Mouse (Mus musculus): ENCODE measurements around the gene Dhdds. TPM values are rescaled to one million over a fixed set of nuclear protein-coding genes. Genes with fewer than 3 reads are reported as not detected.

Dhdds gene
- polyA plus RNA-seq, 1 experiment = 47.0 TPM

DNA sequence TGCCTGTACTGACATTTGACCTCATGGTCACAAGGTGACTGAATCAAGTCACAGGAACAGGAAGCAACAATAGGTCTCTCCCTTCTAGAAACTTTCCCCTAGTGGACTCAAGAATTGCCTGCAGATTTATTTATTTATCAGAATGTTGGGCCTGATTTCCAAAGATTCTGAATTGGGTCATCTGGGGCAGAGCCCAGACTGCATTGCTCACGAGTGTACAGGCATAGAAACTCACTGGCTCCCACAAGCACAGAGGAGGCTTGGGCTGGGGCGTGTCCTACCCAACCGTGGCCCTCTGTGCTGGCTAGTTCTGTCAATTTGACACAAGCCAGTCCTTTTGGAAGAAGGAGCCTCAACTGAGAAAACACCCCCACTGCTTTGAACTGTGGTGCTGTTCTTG is 59.1 kb downstream of the Dhdds start:
- TF ChIP-seq POLR2A (IDR thresholded peaks at IDR 0.05; ENCODE audit: borderline replicate concordance, extremely low read depth, insufficient read depth, insufficient read length, poor library complexity, severe bottlenecking) (no peak), CTCF (IDR thresholded peaks at IDR 0.05; ENCODE audit: borderline replicate concordance, extremely low read depth, insufficient read depth, insufficient read length) (no peak)
- DNase-seq (ENCODE audit: low read depth) = no peak

DNA sequence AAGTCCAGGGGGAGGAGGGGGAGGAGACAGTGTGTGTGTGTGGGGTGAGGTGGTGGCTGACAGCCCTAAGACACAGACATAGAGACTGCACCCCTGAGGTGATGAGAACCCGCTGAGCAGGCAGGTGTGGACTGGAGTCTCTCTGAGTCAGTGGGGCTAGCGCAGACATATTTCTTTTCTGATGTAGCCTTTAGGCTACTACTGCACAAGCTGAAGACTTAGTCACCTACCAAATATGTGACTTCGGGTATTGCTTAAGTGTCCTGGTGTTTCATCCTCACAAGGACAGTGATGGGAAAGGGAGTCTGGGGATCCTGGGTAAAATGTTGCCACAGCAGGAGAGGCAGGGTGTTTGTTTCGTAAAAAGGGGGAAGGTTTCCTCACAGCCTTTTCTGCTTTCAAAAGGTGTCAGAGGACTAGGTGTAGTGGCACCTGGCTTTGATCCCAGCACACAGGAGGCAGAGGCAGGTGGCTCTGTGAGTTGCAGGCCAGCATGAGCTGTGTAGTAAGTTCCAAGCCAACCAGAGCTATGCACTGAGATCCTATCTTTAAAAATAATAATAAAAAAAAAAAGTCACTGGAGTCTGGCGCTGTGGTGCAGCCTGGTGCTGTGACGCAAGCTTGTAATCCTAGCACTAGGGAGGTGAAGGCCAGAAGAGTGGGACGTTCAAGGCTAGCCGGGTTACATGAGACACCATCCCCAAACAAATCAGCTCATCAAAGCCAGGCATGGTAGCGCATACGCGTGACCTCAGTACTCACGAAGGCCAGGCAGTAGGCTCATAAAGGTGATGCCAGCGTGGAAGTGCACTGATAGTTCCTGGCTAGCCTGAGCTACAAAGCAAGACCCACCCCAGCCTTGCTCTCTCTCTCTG is 60.1 kb downstream of the Dhdds start:
- no peak for DNase-seq (ENCODE audit: low read depth)
- TF ChIP-seq POLR2A (IDR thresholded peaks at IDR 0.05; ENCODE audit: borderline replicate concordance, extremely low read depth, insufficient read depth, insufficient read length, poor library complexity, severe bottlenecking) = no peak
- no peak for TF ChIP-seq CTCF (IDR thresholded peaks at IDR 0.05; ENCODE audit: borderline replicate concordance, extremely low read depth, insufficient read depth, insufficient read length)

DNA sequence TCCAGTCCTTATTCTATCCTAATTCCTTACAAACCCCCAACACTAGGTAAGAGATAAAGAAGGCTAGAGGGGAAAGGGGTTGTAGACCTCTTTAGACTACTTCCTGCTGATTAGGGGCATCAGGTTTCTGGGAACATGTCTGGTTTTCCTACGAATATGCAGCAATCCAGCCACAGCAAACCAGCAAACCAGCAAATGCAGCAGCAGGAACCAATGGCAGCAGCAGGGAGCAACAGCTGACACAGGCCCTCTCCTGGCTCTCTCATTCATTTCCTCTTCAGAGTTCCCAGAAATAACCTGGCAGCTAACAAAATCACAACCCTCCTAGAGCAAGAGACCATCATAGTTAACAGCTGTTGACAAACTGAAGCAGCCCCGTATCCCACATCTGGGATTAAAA is 62.6 kb downstream of the Dhdds start:
- no peak for TF ChIP-seq CTCF (IDR thresholded peaks at IDR 0.05; ENCODE audit: borderline replicate concordance, extremely low read depth, insufficient read depth, insufficient read length)
- no peak for TF ChIP-seq POLR2A (IDR thresholded peaks at IDR 0.05; ENCODE audit: borderline replicate concordance, extremely low read depth, insufficient read depth, insufficient read length, poor library complexity, severe bottlenecking)
- no peak for DNase-seq (ENCODE audit: low read depth)

DNA sequence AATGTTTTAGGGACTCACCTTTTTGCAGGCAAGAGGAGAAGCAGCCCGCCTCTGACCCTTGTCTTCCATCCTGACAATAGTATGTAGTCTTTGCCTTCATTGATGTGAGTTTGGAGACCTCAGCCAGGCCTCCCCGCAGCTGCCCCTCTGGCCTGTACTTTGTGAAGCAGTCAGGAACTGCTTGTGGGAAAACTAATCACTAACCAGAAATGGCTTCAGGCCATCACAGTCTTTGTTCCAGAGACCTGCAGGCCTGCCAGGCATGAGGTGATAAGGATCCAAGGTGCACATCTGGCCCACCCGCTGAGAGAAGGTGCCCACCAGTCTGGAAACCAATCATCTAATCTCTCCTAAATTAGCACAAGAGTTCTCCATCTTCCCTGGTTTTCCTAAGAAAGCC is 68.9 kb downstream of the Dhdds start:
- no peak for DNase-seq (ENCODE audit: low read depth)
- TF ChIP-seq POLR2A (IDR thresholded peaks at IDR 0.05; ENCODE audit: borderline replicate concordance, extremely low read depth, insufficient read depth, insufficient read length, poor library complexity, severe bottlenecking) (no peak), CTCF (IDR thresholded peaks at IDR 0.05; ENCODE audit: borderline replicate concordance, extremely low read depth, insufficient read depth, insufficient read length) (no peak)

DNA sequence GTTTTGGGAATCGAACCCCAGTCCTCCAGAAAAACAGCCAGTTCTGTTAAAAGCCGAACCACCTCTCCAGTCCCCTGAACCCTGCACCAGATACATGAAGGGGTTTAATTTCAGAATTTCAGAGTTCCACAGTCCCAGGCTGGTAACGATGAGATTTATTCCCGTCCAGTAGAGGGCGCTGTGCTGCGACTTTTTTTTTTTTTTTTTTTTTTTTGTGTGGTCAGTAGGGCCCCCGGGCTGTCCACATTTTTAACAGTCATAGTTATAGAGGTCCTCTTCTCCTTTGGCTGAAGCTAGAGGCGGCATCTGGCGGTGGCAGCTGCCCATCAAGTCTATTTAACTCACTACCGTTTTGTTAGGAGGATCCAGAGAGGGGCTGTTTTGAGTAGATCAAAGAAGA is 69.4 kb downstream of the Dhdds start:
- no peak for TF ChIP-seq POLR2A (IDR thresholded peaks at IDR 0.05; ENCODE audit: borderline replicate concordance, extremely low read depth, insufficient read depth, insufficient read length, poor library complexity, severe bottlenecking)
- TF ChIP-seq CTCF (IDR thresholded peaks at IDR 0.05; ENCODE audit: borderline replicate concordance, extremely low read depth, insufficient read depth, insufficient read length) = peak; percentile 65; the same call in 1 of the 2 replicates
- DNase-seq (ENCODE audit: low read depth) = no peak

DNA sequence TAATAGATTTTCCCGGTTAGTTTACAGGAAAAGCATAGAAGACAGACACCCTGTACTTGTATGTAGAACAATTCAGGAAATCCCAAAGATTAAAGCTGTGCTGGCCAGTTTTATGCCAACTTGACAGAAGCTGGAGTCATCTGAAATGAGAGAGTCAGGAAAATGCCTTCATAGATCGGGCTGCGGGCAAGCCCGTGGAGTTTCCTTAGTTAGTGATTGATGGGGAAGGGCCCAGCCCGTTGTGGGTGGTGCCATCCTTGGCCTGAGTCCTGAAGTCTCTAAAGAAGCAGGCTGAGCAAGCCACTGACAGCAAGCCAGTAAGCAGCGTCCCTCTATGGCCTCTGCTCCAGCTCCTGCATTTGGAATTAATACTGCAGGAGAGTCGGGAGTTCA is 71.4 kb downstream of the Dhdds start:
- DNase-seq (ENCODE audit: low read depth) = no peak
- TF ChIP-seq CTCF (IDR thresholded peaks at IDR 0.05; ENCODE audit: borderline replicate concordance, extremely low read depth, insufficient read depth, insufficient read length) (no peak), POLR2A (IDR thresholded peaks at IDR 0.05; ENCODE audit: borderline replicate concordance, extremely low read depth, insufficient read depth, insufficient read length, poor library complexity, severe bottlenecking) (no peak)

DNA sequence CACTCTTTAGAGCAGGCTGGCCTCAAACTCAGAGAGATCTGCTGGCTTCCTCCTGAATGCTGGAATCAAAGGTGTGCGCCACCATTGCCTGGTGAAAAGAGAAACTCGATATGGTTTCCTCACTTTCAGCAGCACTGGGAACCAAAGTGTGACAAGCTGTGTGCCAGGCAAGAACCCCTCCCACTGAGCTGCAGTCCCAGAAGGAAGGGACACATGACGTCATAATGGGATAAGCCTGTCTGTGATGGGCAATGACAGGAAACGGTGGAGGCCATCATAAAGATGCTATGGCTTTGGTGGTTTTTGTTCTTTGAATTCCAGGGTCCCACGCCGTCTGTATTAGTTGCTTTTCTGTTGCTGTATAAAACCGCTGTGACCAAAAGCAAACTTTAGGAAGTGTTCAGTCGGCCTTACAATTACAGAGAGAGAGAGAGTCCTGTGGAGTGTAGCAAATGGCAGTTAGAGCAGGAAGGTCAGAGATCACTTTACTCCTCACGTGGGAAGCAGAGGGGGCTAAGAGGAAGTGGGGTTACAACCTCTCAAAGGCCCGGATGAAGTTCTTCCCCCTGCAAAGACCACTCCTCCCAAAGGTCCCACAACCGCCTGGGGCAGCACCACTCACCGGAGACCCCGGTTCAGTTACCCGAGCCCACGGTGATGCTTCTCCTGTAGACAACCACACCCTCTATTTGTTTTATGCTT is 72.0 kb downstream of the Dhdds start:
- DNase-seq (ENCODE audit: low read depth) = no peak

DNA sequence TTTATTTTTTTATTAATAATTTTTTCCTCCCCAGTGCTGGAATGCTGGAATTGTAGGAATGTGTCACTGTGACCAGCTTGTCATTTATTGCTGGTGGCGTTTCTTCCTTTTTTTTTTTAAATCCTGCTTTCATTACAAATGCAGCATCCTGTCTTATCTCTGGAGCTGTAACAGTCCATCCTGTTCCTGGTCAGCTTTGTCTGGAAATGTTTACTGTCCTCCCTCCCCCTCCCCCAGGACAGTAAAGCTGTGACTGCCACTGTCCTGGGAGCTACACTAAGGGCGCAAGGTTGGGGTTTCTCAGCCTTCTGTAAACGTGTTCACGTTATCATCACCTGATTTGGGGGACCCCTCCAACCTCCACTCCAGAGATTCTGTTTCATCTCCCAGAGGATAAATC is 75.5 kb downstream of the Dhdds start:
- no peak for TF ChIP-seq CTCF (IDR thresholded peaks at IDR 0.05; ENCODE audit: borderline replicate concordance, extremely low read depth, insufficient read depth, insufficient read length)
- TF ChIP-seq POLR2A (IDR thresholded peaks at IDR 0.05; ENCODE audit: borderline replicate concordance, extremely low read depth, insufficient read depth, insufficient read length, poor library complexity, severe bottlenecking) = no peak

More for the DNA sequence above, 72.0 kb downstream of the Dhdds start:
- TF ChIP-seq CTCF (IDR thresholded peaks at IDR 0.05; ENCODE audit: borderline replicate concordance, extremely low read depth, insufficient read depth, insufficient read length) (no peak), POLR2A (IDR thresholded peaks at IDR 0.05; ENCODE audit: borderline replicate concordance, extremely low read depth, insufficient read depth, insufficient read length, poor library complexity, severe bottlenecking) (no peak)

DNA sequence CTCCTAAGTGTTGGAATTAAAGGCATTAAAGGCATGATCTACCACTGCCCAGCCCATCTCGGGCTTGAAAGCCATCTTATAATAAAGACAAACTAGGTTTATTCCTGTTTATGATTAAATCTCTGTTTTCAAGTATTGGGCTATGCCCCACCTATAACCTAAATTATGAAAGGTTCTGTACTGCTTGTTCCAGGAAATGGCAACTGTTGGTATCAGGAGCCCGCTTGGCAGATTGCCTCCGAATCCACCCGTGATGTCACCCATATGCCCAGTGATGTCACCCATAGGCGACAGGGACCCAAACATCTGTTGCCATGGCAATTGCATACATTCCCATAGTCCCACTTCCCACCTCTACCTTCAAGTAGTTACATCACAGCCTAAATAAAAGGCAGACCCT is 77.0 kb downstream of the Dhdds start:
- TF ChIP-seq POLR2A (IDR thresholded peaks at IDR 0.05; ENCODE audit: borderline replicate concordance, extremely low read depth, insufficient read depth, insufficient read length, poor library complexity, severe bottlenecking) (no peak), CTCF (IDR thresholded peaks at IDR 0.05; ENCODE audit: borderline replicate concordance, extremely low read depth, insufficient read depth, insufficient read length) (no peak)
- no peak for DNase-seq (ENCODE audit: low read depth)

More for the DNA sequence above, 75.5 kb downstream of the Dhdds start:
- DNase-seq (ENCODE audit: low read depth) = no peak

Other genes starting within 250 kb of the Dhdds start
- gene Arid1a, start 244.1 kb downstream of the Dhdds start, polyA plus RNA-seq (2012; rRNA removed) = 75.4 and 121 TPM in 2 replicates
- 15.8 and 20.1 TPM in 2 replicates for gene Rps6ka1, start 113.1 kb downstream of the Dhdds start, polyA plus RNA-seq (2012; rRNA removed)
- gene Hmgn2, start 32.3 kb downstream of the Dhdds start, polyA plus RNA-seq (2012; rRNA removed) = 528 and 637 TPM in 2 replicates
- 0.34 TPM in 2 replicates for gene Lin28a, start 17.9 kb upstream of the Dhdds start, polyA plus RNA-seq (2012; rRNA removed)
- gene Zfp683, start 52.9 kb upstream of the Dhdds start, polyA plus RNA-seq (2012; rRNA removed) = not detected in 2 replicates
- 2.0 and 2.3 TPM in 2 replicates for gene Crybg2, start 59.9 kb upstream of the Dhdds start, polyA plus RNA-seq (2012; rRNA removed)
- 2.3 and 2.5 TPM in 2 replicates for gene Cd52, start 94.2 kb upstream of the Dhdds start, polyA plus RNA-seq (2012; rRNA removed)
- gene Ubxn11, start 101.7 kb upstream of the Dhdds start, polyA plus RNA-seq (2012; rRNA removed) = 25.1 and 28.4 TPM in 2 replicates
- gene Sh3bgrl3, start 127.9 kb upstream of the Dhdds start, polyA plus RNA-seq (2012; rRNA removed) = 240 and 300 TPM in 2 replicates
- 22.0 and 24.7 TPM in 2 replicates for gene Cep85, start 186.2 kb upstream of the Dhdds start, polyA plus RNA-seq (2012; rRNA removed)
- gene Gm7534, start 202.1 kb upstream of the Dhdds start, polyA plus RNA-seq (2012; rRNA removed) = not detected in 2 replicates
- gene Catsper4, start 226.5 kb upstream of the Dhdds start, polyA plus RNA-seq (2012; rRNA removed) = not detected in 2 replicates
- 0.30 and 0.34 TPM in 2 replicates for gene Cnksr1, start 237.5 kb upstream of the Dhdds start, polyA plus RNA-seq (2012; rRNA removed)
- not detected in 2 replicates for gene E130218I03Rik, start 242.7 kb upstream of the Dhdds start, polyA plus RNA-seq (2012; rRNA removed)
- gene Zfp593, start 244.7 kb upstream of the Dhdds start, polyA plus RNA-seq (2012; rRNA removed) = 14.5 and 19.0 TPM in 2 replicates
- 0.33 and 0.64 TPM in 2 replicates for gene Gm30191, start 246.0 kb upstream of the Dhdds start, polyA plus RNA-seq (2012; rRNA removed)